Mouse (Mus musculus): Measurements from ENCODE around the gene Mrpl27.
A peak's percentile ranks its signal among the peaks of the same experiment; 100 is the strongest.
"Not testable (repeated sequence)": the region's sequence is repeated elsewhere in the genome, so short reads cannot be mapped to it uniquely, and the experiment has no call there.

Mrpl27 gene

DNA sequence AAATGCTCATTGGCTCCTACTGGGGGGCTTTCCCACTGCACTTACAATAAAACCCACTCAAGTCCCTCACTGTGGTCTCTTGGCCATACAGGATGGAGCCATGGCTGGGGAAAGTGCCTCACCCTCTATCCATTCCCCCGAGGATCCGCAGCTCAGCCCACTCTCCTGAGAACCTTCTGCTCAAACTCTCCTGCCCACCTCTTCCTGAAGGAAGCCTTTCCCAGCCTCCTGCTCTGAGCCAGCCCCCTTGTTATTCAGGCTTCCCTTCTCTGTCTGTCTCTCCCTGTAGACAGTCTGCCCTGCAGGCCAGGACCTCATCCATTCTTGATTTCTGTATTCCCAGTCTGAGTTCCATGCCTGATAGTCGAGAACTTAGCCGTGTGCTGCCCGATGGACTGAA is 21.4 kb downstream of the Mrpl27 start:
- DNase-seq (ENCODE audit: low spot score in 2 of 2), result no peak

DNA sequence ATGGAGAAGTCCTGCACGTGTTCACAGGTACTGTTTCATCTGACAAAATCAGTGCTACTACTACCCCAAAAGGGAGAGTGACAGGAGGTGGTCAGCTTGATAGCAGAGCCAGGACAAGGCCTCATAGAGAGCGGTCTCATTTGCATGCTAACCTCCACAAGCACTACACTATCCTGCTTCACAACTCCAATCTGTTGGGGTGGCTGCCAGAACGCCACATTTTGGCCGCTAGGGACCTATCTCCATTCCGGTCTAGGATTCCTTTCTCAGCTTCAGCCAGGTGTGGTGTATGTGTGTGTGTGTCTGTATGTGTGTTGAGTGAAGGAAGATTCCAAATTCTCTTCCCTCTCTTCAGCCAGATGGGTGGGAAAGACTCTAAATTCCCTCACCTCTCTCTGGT is 21.9 kb downstream of the Mrpl27 start:
- DNase-seq (ENCODE audit: low spot score in 2 of 2), result no peak

DNA sequence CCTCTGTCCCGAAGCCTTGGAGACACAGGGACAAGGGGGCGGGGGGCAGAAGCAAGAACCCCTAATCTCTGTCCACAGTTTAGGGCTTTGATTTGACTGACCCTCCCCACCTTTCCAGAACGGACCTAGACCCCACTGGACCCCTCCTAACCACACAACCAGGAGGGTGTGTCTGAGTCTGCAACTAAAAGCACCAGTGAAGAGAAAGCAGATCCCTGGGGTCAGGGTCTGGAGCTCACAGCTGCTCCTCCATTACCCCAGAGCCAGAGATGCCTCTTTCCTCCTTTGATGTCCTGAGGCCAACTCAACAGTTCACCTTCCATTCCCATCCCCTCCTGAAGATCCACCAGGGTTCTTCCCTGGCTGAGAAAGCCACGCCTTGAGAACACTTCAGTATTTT is 22.7 kb downstream of the Mrpl27 start:
- no peak for DNase-seq (ENCODE audit: low spot score in 2 of 2)

DNA sequence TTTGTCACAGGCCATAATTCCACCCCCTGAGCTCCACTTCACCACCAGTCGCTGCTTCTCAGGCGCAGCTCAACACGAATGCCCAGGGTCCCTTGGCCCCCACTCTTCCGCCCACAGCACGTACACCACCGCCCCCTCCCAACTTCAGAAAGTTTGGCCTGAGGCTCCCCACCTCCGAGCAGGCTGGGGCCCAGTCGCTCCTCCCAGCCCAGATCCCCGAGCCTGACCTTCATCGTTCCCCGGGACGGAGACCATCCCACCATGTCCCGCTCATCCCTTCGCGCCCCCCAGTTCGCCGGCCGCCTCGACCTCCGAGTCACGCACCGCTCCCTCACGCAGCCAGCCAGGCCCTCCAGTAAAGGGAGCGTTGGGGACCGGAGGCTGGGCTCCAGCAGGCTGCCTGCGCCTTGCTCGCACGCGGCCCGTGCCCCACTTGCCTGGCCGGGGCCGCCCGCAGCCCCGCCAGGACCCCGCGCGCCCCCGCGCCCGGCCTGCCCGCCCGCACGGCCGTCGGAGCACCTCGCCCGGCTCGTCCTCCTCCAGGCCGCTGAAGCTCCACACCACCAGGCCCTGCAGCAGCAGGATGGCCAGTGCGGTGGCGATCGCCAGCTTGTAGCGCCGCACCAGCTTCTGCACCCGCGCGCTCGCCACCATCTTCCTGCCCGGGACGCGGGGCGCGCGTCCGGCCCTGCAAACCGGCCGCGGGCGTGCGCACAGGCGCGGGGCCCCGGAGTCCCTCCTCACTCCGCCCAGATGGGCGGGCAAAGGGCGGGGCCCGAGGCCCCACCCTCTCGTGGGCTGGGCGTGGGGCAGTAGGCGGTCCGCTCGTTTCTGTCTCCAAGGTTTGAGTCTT is 23.4 kb downstream of the Mrpl27 start, which contains the start of gene Xylt2:
Gene Xylt2, minus strand, starts transcription at position 762 of the 853 bp plus-strand sequence.
- peak; percentile 91 to 92 for DNase-seq (ENCODE audit: low spot score in 2 of 2)

DNA sequence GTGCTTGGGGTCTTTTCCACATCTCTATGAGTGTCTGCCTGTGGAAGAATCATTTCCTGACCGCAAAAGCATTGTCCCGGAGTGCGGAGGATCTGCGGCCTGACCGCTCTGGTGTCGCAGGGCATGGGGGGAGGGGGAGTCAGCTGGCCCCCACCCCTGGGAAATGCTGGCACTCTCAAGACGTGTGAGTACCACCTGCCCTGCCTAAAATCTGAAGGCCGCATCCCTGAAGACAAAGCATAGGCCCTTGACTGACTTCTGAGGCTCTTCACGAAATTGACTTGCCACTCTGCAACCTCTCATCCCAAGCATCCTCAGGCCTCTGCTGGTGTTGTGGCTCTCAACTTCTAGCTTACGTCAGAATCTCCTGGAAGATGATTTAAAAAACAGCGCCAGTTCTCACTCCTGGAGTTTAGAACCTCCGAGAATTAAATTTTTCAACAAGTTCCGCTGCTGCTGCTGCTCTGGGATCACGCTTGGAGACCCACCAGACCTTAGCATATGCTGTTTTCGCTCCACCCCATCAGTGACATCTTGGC is 24.1 kb downstream of the Mrpl27 start:
- DNase-seq (ENCODE audit: low spot score in 2 of 2), result no peak

DNA sequence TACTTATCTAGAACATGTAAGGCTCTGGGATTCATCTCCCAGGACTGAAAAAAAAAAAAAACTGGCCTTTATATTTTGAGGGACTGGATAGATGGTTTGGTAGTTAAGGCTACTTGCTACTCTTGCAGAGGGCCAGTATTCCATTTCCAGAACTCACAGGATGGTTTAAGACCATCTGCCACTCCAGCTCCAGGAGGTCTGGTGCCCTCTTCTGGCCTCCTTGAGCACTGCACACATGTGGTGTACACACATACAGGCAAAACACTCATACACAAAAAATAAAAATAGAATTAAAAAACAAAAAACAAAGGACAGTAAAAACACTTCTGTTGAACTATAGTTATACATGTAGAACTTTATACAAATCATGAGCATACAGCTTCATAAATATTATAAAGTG is 27.1 kb downstream of the Mrpl27 start:
- no peak for DNase-seq (ENCODE audit: low spot score in 2 of 2)

DNA sequence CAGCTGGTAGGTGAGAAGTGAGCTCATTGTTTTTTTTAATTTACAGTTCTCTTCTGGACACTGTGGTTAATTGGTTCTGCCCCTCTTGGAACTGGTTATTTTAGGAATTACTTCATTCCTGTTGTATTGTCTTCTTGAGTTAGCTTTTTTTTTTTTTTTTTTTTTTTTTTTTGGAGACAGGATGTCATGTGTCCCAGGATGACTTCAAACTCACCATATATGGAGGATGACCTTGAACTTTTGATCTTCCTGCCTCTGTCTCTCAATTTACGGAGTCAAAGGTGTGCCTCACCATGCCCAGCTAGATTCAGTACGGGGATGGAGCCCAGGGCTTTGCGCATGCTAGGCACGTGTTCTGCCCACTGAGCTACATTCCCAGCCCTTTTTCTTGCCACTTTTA is 28.1 kb downstream of the Mrpl27 start:
- DNase-seq (ENCODE audit: low spot score in 2 of 2), result no peak

DNA sequence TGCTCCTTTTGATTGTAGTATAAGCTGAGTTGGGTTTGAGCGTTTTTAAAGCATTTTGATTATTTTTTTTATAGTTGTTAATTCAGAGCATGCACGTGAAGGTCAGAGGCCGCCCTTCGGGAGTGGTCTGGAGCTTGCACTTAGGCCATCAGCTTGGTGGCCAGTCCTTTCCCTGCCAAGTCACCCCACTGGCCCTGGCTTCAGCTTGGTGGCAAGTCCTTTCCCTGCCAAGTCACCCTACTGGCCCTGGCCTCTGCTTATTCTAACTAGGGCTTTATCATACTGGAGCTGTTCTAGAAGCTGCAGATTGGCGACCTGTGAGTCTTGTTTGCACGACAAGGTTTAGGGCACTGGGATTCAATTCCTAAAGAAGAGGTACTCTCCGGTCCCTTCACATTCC is 28.9 kb downstream of the Mrpl27 start:
- DNase-seq (ENCODE audit: low spot score in 2 of 2), result no peak

DNA sequence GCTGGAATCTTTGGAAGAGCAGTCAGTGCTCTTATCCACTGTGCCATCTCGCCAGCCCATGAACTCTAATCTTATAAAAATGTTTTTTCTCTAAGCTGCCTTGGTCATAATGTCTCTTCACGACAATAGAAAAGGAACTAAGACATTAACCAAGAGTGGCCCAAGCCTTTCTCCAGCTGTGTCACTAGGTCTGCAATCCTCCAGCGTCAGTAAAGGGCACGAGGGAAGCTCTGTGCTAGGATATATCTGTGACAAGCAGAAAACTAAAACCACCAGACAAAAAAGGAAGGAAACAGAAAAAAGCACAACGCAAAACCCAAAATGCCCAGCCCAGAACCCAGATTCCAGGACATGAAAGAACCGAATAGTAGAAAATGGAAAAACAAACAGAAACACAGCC is 33.6 kb downstream of the Mrpl27 start:
- no peak for DNase-seq (ENCODE audit: low spot score in 2 of 2)

DNA sequence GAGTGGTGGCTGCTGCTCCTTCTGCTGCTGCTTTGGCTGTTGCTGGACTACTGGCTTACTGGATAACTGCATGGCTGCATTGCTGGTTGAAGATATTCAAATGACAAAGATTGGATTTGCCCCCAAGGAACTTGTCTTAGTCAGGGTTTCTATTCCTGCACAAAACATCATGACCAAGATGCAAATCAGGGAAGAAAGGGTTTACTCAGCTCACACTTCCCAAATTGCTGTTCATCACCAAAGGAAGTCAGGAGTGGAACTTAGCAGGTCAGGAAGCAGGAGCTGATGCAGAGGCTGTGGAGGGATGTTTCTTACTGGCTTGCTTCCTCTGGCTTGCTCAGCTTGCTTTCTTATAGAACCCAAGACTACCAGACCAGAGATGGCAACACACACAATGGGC is 38.9 kb downstream of the Mrpl27 start:
- DNase-seq (ENCODE audit: low spot score in 2 of 2), result not testable (repeated sequence)

DNA sequence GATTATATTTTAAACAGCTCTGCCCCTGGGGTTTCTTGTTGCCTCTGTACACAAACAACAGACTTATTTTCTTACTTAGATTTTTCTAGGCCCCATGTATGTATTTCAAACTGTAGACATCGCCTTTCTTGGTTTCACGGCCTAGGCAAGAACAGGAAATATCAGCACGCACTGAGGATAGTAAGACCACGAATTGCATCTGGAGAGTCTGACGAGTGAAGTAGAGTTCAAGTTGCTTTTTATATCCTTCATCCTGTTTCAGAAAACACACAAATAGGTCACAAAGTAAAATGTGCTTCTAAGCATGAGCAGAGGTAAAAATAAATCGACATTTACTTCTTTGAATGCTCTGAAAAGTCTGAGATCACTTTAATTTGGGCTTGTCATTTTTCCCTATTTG is 41.9 kb downstream of the Mrpl27 start:
- DNase-seq (ENCODE audit: low spot score in 2 of 2), result no peak

DNA sequence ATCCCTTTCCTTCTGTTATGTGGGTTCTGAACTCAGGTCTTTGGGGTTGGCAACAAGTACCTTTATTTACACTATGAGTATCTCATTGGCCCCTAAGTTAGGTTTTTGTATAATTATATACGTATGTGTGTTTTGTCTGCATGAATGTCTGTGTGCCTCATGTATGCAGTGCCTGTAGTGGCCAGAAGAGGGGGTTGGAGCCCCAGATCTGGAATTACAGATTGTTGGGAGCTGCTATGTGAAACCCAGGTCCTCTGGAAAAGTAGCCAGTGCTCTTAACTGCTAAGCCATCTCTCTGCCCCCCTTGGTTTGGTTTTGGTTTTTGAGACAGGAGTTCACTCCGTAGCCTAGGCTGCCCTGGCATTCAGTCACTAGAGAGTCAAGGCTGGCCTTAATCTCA is 43.6 kb downstream of the Mrpl27 start:
- DNase-seq (ENCODE audit: low spot score in 2 of 2), result no peak

DNA sequence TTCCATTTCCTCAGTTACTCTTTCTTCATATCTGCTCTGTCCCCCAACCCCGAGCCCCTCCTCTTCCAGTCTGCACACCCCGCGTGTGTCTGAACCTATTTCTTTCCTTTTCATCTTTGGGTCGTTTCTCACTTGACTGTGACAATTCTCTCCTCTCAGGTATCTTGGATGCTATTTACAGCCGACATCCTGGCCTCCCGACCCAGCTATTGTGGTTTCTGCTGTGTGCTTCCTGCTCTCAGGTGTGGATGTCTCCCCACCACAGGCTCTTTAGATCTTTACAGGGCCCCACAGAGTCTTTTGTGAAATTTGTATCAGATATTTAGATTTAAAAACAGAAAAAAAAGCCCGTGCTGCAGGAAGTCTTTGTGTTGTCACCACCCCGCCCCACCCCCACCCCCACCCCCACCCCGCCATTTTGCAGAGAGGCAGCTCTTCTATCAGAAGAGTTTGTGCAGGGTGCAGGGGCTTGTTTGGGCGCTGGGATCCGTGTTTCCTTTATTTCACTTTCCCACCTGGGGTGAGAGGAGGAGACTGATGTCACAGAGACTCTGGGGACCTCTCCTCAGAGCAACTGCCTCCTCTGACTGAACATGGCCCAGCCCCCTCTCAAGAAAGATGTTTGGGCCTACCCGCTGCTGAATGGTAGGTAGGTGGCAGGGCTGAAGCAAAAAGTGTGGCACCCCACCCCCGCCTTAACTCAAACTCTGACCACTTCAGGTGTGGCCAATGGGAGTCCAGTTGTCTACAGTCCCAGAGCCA is 44.3 kb downstream of the Mrpl27 start:
- peak; percentile 30 to 38 for DNase-seq (ENCODE audit: low spot score in 2 of 2)

DNA sequence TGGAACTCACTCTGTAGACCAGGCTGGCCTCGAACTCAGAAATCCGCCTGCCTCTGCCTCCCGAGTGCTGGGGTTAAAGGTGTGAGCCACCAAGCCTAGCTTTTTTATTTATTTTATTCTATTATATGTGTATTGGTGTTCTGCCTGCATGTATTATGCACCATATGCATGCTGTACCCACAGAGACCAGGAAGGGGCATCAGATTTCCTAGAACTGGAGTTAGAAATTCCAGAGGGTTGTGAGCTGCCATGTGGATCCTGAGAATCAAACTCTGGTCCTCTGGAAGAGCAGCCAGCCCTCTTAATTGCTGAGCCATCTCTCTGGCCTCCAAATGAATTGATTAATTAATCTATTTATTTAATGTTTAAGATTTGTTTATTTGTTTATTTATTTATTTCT is 45.8 kb downstream of the Mrpl27 start:
- no peak for DNase-seq (ENCODE audit: low spot score in 2 of 2)

DNA sequence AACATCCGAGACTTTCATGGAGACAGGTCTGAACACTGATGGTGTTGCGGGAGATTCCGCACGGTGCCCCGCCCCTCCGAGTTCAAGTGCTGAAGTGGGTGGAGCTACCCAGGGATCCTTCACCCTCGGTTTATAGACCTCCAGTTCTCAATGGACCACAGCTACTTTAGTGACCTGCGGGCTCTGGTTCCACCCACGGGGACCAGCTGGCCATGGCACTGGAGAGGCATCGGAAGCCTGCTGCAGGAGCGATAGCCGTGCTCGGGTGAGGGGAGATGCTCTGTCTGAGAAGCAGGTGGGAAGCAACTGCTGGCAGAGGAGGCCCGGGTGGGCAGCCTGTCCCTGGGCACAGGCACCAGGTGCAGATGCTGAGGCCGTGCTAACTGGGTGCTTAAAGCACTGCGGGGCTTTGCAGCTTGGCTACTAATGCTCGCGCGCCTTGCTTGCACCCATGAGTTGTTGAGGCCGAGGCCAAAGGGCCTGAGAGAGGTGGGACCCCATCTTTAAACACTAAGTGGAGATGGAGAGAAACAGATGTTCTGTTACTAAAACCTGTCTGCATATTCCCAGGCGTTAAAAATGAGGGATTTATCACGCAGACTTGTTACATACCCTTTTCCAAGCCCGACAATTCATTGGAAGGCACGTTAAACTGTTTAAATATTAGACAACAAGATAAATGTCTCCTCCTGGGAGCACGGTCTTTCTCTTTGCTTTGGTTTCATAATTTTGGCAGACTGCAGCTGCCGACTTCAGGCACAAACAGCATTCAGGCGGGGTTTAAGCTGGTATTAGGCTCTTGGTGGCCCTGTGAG is 48.0 kb downstream of the Mrpl27 start:
- no peak for DNase-seq (ENCODE audit: low spot score in 2 of 2)

DNA sequence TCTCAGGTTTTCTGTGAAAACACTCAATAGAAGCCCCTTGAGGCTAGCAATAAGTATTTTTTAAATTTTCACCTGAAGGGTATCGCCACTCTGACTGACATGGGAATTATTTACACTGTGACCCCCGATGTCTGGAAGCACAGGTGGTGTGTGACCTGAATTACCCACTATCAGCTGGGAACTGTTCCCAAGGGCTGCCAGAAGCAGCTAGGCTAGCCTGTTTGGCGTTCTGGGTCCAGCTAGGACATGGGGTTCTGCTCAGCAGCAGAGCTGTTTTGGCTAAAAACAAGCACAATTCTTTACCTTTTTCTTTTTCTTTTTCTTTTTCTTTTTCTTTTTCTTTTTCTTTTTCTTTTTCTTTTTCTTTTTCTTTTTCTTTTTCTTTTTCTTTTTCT is 48.6 kb downstream of the Mrpl27 start:
- DNase-seq (ENCODE audit: low spot score in 2 of 2), result no peak

DNA sequence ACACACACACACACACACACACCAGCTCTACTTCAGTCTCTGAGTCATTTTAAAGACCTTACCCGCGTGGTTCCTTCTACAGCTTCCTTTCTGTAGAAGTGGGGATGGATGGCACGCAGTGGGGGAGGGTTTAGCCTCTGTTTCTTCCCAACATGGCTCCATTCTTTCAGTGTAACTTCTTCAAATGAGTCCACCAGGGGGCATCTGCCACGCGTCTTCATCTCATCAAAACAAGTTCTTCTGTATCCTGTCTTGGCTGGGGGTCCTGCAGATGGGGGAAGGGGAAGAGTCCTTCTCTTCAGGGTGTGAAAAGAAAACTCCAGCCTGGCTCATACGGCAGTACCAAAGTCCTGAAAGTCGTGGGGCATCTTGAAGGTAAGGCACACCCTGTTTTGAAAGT is 50.5 kb downstream of the Mrpl27 start:
- DNase-seq (ENCODE audit: low spot score in 2 of 2), result no peak

DNA sequence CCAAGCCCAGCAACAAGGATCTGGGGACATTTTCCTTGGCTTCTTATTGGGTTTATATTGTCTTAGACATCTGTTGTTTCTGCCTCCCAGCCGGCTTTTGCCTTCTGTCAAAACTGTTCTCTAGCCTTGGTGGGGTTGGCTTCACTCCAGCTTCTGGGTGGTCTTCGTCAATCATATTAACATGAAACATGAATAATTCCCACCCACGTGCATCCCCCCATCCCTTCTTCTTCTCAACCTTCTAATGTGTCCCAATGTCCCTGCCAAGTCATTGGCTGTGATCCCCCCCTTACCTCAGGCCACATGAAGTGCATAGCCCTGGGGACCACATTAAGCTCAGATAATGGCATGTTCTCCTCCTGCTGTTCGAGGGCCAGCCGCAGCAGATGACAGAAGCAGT is 50.9 kb downstream of the Mrpl27 start, which contains the start of gene Gm11541:
Gene Gm11541, minus strand, starts transcription at position 28 of the 400 bp plus-strand sequence.
- DNase-seq (ENCODE audit: low spot score in 2 of 2), result no peak

All from spleen, postnatal 36 days (tissue).